Mouse (Mus musculus) cortical plate, adult 2 months (tissue): ENCODE results near the gene Tmem158.

Experiments used
- CTCF ChIP-seq: fragments of 200-500 bp; IDR thresholded peaks from 2 replicates; pipeline ENCODE4 v1.5.1; 2011; ENCODE audit warnings: mild to moderate bottlenecking, control low read depth, low read length; ENCODE audit not compliant: insufficient read depth; ENCODE audit errors: extremely low read depth
- POLR2A ChIP-seq: fragments of 200-500 bp; IDR thresholded peaks from 2 replicates; pipeline ENCODE4 v1.6.1; 2011; ENCODE audit warnings: mild to moderate bottlenecking, low read length, control low read depth; ENCODE audit not compliant: insufficient read depth; ENCODE audit errors: extremely low read depth

- peak; percentile 56 for TF ChIP-seq CTCF
- TF ChIP-seq POLR2A = no peak
These were observed 1.1 kb downstream of the Tmem158 start for GRCm38 (mm10) chr9:123259461-123259895.
